Mouse (Mus musculus): ENCODE measurements around the gene Tldc2. TPM values are rescaled to one million over a fixed set of nuclear protein-coding genes. Genes with fewer than 3 reads are reported as not detected.
A peak's percentile ranks its signal among the peaks of the same experiment; 100 is the strongest.

The Tldc2 gene
- total RNA-seq, 4 experiments from 2014 or later, result not detected

GRCm38 (mm10) chr2:157127370-157127769 is 40.5 kb downstream of the Tldc2 start:
- no peak for DNase-seq (ENCODE audit: low spot score in 2 of 2)

- DNase-seq (ENCODE audit: low spot score in 2 of 2), result no peak
Observed at GRCm38 (mm10) chr2:157128072-157128471, 41.2 kb downstream of the Tldc2 start.

GRCm38 (mm10) chr2:157129096-157129495 is 42.2 kb downstream of the Tldc2 start:
- no peak for DNase-seq (ENCODE audit: low spot score in 2 of 2)

DNA sequence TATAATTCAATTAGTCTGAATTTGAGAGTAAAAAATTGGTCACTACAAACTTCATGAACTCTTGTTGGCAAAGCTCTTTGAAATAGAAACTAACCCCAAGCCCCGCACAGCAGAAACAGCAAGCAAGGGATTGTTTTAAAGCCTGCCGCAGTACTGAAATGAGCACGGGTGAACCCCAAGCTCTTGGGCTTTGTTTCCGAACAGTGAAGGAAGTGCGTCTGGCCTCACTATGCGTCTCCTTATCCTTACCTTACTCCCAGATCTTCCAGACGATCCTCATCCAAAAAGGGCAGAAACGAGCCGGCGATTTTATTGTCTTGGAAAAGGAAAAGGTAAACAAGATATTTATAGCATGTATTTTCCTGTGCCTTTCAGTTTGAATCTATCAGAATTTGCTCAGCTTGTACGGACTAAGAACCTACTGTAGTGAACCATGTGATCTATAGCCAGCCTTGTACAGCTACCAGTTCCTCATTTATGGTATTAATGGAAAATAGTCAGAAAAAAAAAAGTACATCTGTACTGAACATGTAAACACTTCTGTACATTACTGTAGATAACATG is 42.8 kb downstream of the Tldc2 start:
- no peak for DNase-seq (ENCODE audit: low spot score in 2 of 2)

DNA sequence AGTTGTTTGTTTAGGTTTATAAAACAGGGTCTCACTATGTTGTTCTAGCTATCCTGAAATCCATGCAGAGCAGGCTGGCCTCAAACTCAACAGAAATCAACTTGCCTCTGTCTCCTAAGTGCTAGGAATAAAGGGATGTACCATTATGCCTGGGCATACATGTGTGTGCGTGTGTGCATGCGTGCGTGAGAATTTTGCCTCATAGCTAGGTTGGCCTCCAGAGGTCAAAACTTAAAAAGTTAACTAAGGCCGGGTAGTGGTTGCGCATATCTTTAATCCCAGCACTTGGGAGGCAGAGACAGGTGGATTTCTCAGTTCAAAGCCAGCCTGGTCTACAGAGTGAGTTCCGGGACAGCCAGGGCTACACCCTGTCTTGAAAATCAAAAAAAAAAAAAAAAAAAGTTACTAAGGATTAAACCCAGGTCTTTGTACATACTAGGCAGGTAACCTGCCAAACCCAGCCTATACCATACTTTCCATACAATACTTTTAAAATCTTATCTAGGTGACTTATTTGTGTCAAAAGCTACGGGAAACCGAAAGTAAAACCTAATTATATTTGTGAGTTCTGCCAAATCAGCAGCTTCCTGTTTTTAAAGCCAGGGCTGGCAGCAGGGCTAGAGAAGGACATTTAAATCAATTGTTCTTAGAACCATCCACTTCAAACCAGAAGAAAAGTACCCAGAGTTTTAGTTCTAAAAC is 44.1 kb downstream of the Tldc2 start:
- no peak for DNase-seq (ENCODE audit: low spot score in 2 of 2)

GRCm38 (mm10) chr2:157132086-157132485 is 45.2 kb downstream of the Tldc2 start:
- no peak for DNase-seq (ENCODE audit: low spot score in 2 of 2)

DNA sequence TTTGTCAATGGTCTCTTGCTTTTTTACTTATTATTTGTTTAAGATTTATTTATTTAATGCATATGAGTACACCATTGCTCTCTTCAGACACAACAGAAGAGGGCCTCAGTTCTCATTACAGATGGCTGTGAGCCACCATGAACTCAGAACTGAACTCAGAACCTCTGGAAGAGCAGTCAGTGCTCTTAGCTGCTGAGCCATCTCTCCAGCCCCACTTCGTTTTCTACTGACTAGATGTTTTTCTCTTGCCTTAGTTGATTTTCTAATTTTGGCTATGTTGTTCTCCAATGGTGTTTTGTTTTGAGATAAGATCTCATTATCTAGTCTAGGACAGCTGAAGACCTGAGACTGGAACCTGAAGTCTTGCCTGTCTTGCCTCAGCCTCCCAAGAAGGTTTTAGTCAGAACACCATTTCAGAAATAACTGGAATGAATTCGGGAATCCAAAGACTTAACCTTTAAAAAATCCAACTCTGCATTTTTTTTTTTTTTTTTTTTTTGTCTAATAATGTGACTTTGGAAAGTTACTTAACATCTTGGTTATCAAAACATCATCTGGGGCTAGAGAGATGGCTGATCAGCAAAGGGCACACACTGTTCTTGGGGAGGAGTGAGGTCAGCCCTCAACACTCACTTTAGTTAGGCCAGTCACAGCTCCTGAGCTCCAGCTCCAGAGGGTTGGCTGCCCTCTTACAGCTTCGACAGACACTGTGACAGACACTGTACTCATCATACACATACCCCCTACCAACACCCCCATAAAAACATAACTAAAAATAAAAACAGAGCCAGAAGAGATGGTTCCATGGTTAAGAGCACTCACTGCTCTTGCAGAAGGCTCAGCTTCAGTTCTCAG is 46.1 kb downstream of the Tldc2 start:
- no peak for DNase-seq (ENCODE audit: low spot score in 2 of 2)

DNA sequence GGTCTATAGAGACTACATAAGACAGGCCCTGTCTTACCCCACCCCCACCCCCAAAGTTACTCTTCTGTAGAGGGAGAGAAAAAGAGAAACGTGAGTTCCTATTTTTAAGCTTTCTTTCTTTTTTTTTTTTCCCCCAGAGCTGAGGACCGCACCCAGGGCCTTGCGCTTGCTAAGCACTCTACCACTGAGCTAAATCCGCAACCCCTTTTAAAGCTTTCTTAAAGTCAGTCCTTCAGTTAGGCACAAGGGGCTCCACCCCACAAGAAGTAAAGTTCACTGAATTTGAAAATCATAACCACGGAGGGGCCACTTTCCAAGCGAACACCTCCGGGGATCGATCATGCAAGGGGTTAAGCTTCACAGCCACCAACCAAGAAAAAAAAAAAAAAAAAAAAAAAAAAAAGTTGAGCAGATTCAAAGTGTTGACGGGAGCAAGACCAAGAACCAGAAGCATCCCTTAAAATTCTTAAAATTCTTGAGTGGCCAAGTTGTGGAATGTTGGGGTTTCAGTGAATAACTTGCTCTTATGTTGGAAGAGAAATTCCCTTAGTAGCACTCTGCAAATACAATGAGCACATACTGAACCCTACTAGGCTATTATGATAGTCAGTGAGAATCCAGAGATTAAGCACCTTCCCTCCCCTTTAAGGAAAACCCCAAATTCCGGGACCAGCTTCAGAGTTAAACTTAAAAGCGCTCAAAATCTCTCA is 47.1 kb downstream of the Tldc2 start:
- no peak for DNase-seq (ENCODE audit: low spot score in 2 of 2)

DNA sequence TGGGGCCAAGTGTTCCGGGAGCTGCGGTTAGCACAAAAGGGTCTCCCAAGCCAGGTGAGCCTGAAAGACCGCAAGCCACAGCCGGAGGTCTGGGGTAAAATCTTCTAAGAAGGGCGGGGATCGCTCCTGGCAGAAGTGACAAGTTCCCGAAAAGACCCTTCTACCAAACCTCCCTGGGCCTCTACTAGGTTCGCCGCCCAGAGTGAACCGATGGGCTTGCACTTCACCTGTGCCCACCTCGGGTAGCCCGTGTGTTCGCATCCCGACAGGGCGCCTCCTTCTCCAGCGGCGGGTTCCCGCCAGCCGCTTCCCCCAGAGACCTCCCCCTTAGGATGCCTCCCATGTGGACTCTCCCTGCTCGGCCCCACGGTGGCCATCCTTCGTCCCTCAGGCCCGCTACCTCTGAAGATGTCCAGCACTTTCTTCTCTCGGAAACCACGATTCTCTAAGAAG is 47.6 kb downstream of the Tldc2 start:
- DNase-seq (ENCODE audit: low spot score in 2 of 2), result no peak

DNA sequence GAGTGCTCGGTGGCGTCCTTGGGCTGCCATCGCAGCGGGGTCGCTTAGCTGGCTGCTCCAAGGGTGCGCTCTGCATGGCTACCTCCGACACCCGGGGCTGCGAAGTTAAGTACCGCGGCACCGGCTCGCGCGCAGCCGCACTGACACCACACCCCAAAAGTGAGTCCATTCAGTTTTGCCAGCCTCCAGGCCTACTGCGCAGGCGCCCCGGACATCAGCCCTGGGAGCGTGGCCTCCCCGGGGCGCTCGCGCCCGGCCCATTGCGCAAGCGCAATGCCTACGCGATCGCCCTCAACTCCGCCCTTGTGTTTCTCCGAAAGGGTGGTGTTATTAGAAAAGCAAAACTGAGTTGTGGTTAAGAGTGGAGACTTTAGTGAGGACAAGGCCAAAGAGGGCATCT is 48.2 kb downstream of the Tldc2 start, which contains the start of gene Samhd1:
TSS of gene Samhd1 (minus strand) at position 252 of the 400 bp plus-strand sequence.
- peak; percentile 92 to 96 for DNase-seq (ENCODE audit: low spot score in 2 of 2)

- DNase-seq (ENCODE audit: low spot score in 2 of 2), result no peak
Observed at GRCm38 (mm10) chr2:157135529-157136120, 48.8 kb downstream of the Tldc2 start.

GRCm38 (mm10) chr2:157136176-157136575 is 49.3 kb downstream of the Tldc2 start:
- no peak for DNase-seq (ENCODE audit: low spot score in 2 of 2)

DNA sequence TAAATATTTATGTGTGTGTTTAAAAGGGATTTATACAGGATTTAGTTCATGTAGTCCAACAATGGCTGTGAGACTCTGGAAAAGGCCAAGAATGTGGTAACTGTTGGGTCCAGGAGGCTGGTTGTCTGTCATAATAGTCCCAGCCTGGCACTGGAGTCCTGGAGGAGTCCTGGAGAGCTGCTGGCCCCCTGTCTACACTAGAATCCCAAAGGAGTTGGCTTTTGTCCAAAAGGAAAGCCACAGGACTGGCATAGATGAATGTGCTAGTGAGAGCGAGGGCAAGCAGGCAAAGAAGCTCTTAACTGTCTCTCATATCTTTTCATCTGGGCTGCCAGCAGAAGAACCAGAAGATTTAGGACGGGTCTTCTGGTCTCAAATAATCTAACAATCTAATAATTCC is 49.8 kb downstream of the Tldc2 start:
- DNase-seq (ENCODE audit: low spot score in 2 of 2), result no peak

DNA sequence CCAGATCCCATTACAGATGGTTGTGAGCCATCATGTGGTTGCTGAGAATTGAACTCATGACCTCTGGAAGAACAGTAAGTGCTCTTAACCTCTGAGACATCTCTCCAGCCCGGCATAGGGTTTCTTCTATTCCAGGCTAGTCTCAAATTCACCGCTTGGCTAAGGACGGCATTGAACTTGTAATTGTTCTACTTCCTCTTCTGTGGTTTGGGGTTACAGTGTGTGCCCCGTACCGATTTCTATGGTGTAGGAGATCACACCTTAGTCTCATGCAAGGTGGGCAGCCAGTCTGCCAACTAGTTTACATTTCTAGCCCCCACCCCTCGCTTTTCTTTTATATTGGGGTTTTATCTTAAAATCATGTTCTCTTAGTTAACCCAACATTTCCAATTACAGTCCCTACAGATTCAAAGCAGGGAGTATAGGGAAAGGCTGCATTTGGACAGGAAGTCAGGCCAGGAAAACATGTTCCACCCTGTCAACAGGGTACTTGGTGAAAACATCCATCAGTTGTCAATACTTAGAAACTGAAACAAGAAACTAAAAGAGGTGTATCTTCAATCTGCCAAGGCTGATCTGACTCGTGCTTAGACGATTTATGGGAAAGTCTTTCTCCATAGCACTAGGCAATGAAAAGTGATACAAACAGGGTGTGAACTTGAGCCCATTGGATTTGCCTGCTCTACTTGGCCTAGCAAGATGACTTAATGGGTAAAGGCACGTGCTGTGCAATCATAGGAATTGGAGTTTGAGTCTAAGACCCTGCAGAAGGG is 51.3 kb downstream of the Tldc2 start:
- DNase-seq (ENCODE audit: low spot score in 2 of 2), result no peak

DNA sequence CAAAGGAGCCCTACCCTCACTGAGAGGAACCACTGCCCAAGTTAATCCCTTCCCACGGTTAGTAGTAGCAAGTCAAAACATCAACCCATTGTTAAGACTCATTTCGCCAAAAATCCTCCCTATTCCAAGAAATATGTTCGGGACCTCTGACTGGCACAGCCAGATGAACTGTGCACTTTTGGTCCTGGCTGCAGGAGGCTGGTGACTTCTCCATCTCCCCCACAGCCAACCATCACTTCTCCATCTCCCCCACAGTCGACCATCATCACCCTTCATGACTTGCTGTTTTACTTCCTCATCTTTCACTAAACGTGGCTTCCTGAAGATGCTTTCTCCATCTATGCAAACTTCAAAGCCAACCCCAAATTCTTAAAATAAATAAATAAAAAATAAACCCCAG is 52.0 kb downstream of the Tldc2 start:
- DNase-seq (ENCODE audit: low spot score in 2 of 2), result no peak

GRCm38 (mm10) chr2:157139251-157139802 is 52.5 kb downstream of the Tldc2 start:
- no peak for DNase-seq (ENCODE audit: low spot score in 2 of 2)

- no peak for DNase-seq (ENCODE audit: low spot score in 2 of 2)
Observed at GRCm38 (mm10) chr2:157141962-157142361, 55.1 kb downstream of the Tldc2 start.

- DNase-seq (ENCODE audit: low spot score in 2 of 2), result no peak
Observed at GRCm38 (mm10) chr2:157144132-157144531, 57.3 kb downstream of the Tldc2 start.

- DNase-seq (ENCODE audit: low spot score in 2 of 2), result no peak
Observed at GRCm38 (mm10) chr2:157145173-157145572, 58.3 kb downstream of the Tldc2 start.
